Mouse (Mus musculus) frontal cortex, postnatal 14 days (tissue): ENCODE results near the gene March6.

Experiments
- DNase-seq, 2 experiments: peaks; one replicate each; pipeline ENCODE4 v3.0.0; 2022; ENCODE audit warnings: low spot score in 2 of 2

The March6 gene

GRCm38 (mm10) chr15:31454096-31454860 lies 76.6 kb downstream of the March6 start:
- DNase-seq, result no peak

GRCm38 (mm10) chr15:31453098-31453916 lies 77.5 kb downstream of the March6 start, which contains the start of gene Ropn1l:
TSS of gene Ropn1l (minus strand) at chr15:31453737.
- peak; percentile 84 to 85 for DNase-seq

DNA sequence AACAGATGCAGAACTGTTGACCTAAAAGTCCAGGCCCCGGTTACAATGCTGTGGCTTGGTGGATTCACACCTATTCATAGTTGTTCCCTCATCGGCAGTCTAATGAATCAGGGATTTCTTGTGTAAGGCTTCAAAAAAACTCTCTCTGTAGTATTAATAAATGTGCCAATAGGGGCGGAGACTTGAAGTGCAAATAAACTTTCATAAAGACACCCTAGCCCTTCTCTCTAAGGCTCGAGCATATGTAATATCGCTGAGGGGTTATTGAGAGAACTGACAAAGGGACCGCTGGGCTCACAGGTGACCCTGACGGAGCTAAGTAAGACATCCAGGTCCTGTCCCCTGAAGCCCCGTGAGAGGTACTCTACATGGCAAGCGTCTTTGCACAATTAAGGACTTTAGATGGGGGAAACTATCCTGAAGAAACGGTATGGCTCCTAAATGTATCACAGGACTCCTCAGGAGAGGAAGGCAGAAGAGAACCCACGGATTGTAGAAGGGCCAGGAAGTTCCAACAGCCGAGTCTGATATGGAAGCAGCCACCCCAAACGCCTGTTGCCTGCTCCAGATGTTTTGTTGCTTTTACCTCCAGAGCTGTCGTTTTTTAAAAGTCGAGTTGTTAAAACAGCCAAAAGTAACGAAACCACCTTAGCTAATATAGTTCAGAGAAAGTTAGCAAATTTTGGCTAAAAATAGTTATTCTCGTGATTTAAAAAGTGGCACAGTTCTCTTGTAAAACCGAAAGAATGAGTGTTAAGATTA lies 78.3 kb downstream of the March6 start:
- DNase-seq, result no peak

DNA sequence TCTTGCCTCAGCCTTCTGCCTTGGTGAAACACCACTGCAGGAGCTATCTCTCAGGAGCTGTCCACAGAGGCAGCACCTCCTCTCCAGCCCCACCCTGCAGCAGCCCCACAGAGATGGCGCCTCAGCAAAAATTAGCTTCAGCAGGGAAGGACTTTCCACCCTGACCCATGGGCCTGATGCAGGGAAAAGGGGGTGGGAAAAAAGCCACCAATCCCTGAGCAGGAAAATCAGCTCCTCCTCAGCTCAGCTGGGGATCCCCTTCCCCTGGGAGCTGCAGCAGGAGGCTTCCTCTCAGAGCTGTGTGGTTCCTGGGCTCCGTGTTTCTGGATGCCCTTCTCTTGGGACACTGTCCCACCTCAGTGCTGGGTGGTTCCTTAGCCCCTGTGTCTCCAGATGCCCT lies 81.1 kb downstream of the March6 start:
- no peak for DNase-seq

- DNase-seq, result peak in 1 of 2 experiments; percentile 51
Observed at GRCm38 (mm10) chr15:31447121-31447520, 83.7 kb downstream of the March6 start.

GRCm38 (mm10) chr15:31442698-31443097 lies 88.2 kb downstream of the March6 start:
- no peak for DNase-seq

GRCm38 (mm10) chr15:31441996-31442395 lies 88.9 kb downstream of the March6 start:
- no peak for DNase-seq

GRCm38 (mm10) chr15:31436811-31437210 lies 94.0 kb downstream of the March6 start:
- DNase-seq, result no peak

- no peak for DNase-seq
Observed at GRCm38 (mm10) chr15:31436083-31436482, 94.8 kb downstream of the March6 start.

GRCm38 (mm10) chr15:31433768-31434167 lies 97.1 kb downstream of the March6 start:
- DNase-seq, result no peak

- DNase-seq, result no peak
Observed at GRCm38 (mm10) chr15:31431847-31432246, 99.0 kb downstream of the March6 start.

DNA sequence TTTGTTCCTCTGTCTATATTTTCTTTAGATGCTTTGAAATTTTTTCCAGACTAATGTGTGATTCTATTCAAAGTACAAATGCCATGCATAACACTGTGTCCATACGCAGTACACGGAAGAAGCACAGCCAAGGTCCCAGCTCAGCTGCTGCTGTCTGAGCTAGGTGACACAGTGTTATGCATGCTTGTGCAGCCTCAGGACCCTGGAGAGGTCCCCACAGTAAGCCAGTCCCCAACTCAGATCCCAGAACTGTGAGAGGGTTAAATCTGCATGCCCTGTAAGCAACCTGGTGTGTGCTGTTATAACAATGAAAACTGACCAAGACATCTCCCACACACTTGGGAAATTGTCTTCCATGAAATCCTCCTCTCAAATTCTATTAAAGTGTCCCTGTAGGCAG lies 100.8 kb downstream of the March6 start:
- DNase-seq, result no peak

GRCm38 (mm10) chr15:31429429-31429828 lies 101.4 kb downstream of the March6 start:
- no peak for DNase-seq

DNA sequence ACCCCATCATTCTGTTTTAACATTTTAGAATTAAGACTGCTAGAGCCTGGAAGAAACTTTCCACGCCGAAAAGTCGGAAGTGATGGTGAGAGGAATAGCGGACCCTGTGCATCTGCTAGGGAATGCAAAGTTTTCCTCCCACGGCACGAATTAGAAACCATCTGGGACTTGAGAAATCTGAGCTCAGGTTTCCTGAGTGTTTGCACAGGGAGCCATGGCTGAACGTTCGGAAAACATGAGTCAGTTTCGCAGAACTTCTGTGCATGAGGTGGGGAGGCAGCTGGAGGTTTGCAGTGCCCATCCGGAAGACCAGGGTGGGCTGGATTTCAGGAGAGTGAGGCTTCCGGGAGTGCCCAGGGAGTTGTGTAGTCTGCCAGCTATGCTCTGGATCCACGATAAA lies 102.3 kb downstream of the March6 start:
- DNase-seq, result peak; percentile 53 to 65

- DNase-seq, result no peak
Observed at GRCm38 (mm10) chr15:31427390-31427789, 103.5 kb downstream of the March6 start.

DNA sequence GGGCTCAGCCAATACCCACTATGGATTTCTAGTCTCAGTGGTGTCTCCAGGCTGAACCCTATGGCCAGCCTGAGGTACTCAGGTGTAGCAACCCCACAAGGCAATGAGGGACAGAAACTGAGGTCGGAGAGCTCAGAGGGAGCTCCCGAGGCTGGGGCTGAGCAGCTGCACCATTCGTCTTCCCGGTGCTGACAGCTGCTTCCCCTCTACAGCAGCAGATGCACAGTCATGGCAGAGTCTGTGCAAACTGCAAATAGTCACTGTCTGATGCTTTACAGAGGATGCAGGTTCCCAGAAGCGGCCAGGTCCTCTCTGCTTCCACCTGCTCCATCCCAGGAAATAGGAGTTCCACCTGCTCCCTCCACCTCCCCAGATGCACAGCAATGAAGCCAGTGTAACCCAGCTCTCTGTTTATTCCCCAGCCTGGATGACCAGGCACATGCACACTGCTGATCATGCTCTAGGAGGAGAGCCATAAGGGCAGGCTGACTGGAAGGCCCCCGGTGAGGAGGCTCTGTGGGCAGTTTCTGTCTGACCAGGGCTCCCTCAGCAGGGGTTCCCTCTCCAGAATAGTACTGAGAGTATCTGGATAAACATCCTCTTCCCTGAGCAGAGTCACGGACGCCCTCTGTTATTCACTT lies 104.7 kb downstream of the March6 start:
- DNase-seq, result no peak

DNA sequence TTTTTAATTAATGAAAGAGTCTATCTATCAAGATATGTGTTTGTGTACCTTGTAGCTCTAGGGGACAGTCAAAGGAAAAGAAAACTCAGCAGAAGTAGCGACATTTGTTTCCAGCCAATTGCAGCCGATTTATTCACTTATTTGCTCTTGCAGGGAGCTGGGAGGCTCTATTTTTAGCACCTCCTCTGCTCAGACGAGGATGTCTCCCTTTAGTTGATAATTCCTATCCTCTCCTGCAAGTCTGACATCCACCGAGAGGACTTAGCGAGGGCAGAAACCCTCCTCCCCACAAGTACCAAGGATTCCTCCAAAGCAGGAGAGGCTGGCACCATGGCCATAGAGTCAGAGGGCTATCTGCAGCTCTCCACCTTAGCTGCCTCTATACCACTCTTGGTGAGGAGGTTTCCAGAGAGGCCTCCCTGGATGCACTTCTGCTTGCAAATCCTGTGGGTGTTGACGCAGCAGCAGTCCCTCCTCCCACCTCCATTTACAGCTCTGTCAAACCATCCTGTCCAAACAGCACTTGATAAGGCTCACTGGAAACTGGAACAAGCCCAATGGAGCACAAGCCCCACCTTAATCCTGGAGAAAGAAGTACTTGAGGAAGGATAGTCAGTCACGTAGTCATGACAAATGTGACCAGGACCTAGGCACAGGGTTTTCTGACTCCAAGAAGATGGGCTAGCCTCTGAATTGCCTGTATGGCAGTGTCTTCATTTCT lies 108.0 kb downstream of the March6 start:
- DNase-seq, result no peak

DNA sequence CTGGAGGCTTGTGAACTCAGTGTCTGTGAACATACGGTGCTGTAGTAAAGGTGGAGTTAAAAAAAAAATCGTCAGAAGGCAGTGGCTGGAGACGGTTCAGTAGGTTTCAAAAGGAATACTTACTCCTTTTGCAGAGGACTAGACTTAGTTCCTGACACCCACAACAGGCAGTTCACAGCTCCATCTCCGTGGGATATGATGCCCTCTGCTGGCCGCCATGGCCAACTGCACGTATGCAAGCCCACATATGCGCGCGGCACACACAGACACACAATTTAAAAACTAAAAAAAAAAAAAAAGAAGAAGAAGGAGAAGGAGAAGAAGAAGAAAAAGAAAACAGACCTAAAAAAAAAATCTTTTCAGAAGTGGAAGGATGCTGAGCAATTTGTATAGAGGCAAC lies 111.8 kb downstream of the March6 start:
- DNase-seq, result no peak

- DNase-seq, result no peak
Observed at GRCm38 (mm10) chr15:31418686-31419024, 112.2 kb downstream of the March6 start.

DNA sequence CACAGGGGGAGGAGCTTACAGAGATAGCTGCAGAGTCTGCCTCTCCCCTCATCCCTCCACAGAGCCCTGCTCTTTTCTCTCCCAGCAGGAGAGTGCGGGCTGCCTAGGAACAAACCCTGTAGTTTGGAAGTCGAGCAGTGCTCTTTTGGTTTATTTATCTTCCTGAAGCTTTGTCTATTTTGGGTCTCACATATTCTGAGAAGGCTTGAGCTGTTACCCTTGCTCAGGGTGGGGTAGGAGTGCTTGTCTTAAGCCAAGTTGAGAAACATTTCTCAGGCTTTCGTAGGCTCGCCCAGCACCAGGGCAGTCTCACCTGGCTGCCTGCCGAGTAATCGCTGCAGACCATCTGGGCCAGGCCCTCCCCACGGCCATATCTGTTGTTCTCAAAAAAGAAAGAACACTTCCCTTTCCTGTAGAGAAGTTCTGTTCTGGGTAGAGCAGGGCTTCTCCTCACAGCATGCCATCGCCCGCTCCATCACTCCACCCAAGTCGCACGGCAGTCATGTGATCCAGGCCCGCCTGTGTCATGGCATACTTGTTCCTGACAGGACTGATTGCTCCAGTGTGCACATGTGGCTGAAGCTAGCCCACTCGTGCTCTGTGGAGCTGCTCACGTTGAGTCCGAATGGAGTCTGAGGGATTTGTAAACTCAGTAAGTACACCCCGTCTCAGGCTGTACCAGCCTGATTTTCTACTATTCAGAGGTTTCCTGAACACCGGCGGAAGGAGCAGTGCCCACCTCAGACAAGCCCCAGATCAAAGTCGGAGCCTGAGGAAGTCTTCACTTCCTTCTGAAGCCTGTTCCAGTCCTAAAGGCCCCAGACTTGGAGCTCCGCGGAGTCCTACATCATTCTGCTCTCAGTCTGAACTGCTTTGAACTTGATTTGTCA lies 112.8 kb downstream of the March6 start:
- DNase-seq, result peak; percentile 51 to 54
